Mouse (Mus musculus) right cerebral cortex, postnatal 36 days (tissue): Measurements from ENCODE around the gene Adcy3.

ENCODE experiments used
- DNase-seq, 2 experiments: peaks; one replicate each; pipeline ENCODE4 v3.0.0; 2022; ENCODE audit warnings: low spot score in 2 of 2, mixed read lengths in 1 of 2

The Adcy3 gene

GRCm38 (mm10) chr12:4132941-4133846, at the start of gene Adcy3:
Gene Adcy3, plus strand, starts transcription at chr12:4133103.
- peak; percentile 58 to 60 for DNase-seq

- DNase-seq: no peak
Observed at GRCm38 (mm10) chr12:4083441-4083840, 49.5 kb upstream of the Adcy3 start.

- peak; percentile 30 to 47 for DNase-seq
Observed at GRCm38 (mm10) chr12:4107383-4107782, 25.5 kb upstream of the Adcy3 start.

DNA sequence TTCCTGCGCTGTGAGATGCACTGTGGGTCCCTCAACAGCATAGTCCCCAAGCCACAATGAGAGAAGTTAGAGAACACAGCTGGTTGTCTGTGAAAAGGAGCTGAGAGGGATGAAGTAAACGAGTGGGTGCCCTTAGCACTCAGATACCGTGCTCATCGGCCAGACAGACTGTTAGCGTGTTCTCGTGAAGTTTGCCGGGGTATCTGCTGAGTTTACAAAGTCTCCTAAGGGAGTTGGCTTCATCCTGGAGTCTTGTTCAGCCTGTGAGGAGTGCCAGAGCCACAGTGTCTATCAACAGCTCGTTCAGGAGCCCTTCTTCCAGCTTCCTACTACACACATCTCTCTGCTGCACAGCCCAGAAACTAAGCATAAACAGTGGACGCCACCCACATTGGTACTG, 16.8 kb upstream of the Adcy3 start:
- no peak for DNase-seq

DNA sequence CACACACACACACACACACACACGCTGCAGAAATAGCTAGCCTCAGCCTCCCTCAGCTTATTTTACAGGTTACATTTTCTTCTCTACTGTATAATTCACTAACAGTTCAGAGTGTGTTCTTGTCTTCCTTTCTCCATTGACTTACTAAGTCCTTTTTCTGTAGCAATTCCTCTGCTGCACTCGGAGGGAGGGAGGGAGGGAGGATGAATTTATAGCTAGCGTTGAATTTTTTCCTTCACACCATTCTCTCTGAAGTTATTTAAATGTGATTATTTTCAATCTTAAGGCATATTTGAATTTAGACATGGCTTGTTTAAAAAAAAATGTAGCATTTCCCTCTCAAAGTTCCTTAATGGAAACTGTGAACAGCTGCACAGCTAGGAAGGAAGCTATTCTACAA, 15.8 kb upstream of the Adcy3 start:
- no peak for DNase-seq

DNA sequence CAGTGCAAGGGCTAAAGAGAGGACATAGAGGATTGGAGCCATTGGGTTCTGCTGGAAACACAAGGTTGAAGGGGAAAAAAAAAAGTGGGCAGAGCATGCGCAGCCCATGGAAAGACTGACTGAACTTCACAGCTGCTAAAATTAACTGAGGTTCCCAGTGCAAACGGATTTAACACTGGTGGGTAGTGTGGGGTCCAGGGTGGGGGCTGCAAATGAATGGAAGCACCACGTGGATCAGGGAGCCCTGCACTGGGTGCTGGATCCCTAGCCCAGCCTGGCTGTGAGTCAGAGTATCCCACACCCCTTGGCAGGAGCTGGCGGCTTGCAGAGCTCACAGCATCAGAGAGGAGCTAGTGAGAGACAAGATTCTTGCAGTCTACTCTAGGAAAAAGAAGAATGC, 15.3 kb upstream of the Adcy3 start:
- DNase-seq: peak; percentile 73 to 85

DNA sequence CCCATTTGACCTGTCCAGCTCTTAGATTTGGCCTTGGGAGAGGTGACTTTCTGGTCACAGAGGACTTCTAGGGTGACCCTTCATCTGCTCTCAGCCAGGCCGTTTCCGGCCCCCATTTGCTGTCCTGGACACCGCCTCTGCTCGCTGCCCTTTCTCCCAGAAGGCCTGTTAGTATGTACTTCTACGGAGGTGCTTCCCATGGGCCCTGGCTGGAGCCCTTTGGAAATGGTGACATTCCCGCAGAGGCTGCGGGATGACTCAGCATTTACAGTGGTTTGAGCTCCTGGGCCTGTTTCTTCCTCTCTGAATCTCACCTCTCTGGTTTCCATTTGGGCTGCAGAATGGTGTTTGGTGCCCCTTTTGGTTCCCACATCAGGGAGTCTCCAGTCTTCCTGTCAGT, 5.6 kb upstream of the Adcy3 start:
- DNase-seq: no peak

GRCm38 (mm10) chr12:4133847-4134212, 927 bp downstream of the Adcy3 start:
- no peak for DNase-seq

GRCm38 (mm10) chr12:4143179-4143578, 10.3 kb downstream of the Adcy3 start:
- no peak for DNase-seq

DNA sequence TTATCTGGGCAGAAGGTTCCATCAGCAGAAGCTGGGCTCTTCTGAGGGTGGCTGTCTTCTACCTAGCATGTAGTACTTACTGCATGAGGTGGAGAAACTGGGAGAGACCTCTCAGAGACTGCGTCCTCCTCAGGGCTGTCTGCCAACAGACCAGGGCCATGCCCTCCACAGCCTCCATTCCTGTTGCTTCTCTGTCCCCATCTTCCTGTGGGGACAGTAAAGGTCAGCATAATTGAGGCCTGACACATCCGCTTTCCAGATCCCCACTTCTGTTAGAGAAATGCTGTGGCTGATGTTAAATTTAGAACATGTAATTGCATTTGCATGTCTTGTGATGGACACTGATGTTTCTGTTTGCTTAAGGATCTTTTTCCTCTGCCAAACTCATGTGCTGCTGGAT, 18.0 kb downstream of the Adcy3 start:
- no peak for DNase-seq

- DNase-seq: no peak
Observed at GRCm38 (mm10) chr12:4151969-4152368, 19.1 kb downstream of the Adcy3 start.

- DNase-seq: no peak
Observed at GRCm38 (mm10) chr12:4157466-4157865, 24.6 kb downstream of the Adcy3 start.

DNA sequence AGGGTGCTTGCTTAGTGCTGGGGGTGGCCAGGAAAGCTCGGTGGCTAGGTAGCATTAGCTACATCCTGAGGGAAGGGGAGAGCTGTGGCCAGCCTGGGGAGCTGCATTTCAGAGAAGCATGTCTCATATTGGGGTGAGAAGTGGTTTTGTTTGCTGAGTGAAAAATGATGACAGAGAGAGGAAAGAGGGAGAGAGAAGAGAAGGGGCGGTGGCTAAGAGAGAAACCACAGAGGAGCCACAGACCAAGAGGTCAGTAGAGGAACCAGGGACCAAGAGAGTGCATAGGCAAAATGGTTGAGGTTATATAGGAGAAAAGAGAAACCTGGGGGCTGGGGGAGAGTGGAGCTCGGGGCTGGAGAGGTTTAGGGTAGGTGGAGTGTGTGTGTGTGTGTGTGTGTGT, 25.3 kb downstream of the Adcy3 start:
- no peak for DNase-seq

DNA sequence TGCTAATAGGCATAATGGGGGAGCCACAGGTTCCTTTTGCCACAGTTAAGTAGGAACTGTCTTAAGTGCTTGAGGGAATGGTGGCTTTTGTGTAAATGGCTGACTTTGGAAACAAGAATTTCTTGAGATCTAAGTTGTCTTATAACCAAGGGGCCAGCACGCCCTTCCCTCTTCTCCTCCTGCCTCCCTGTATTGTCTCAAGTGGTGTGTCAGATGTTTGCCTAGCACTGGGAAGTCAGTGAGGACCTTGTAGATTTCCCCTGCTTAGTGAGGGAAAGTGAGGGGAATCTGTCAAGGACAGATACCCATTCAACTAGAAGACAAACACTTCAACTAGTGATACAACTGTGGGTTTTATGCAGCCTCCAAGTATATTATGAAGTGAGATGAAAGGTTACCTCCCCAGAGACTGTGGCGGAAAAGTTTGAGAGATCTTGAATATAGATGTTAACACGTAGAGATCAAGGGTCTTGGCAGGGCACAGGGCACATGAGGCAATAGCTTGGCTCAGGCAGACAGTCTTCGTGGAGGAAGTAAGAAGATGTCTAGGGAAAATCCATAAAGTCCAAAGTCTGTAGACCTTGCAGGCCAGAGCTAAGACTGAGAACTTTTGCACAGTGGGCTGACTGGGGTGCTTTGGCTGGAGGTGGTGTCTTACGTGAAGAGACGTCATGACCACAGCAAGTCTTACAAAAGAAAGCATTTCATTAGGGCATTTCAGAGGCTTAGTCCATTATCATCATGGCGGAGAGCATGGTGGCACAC, 26.1 kb downstream of the Adcy3 start:
- no peak for DNase-seq

- no peak for DNase-seq
Observed at GRCm38 (mm10) chr12:4160322-4160721, 27.4 kb downstream of the Adcy3 start.

DNA sequence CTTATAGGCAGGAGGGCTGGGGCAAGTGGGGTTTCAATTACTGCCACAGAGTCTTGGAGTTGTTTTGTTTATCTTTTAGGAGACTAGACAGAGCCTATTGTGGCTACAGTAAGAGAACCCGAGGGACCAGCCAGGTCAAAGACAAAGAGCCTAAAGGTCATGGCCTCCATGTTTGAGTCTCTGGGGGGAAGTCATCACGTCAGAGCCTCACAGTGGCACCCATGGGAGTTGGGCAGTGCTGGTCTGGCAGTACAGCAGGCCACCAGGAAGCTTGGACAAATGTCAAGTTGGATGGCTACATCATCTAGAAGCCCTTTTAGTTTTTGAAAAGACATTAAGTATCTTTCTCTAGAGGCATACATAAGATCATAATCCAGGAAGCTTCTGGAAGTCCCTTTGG, 30.0 kb downstream of the Adcy3 start:
- no peak for DNase-seq

- DNase-seq: no peak
Observed at GRCm38 (mm10) chr12:4166970-4167369, 34.1 kb downstream of the Adcy3 start.

- DNase-seq: no peak
Observed at GRCm38 (mm10) chr12:4169058-4169457, 36.2 kb downstream of the Adcy3 start.

DNA sequence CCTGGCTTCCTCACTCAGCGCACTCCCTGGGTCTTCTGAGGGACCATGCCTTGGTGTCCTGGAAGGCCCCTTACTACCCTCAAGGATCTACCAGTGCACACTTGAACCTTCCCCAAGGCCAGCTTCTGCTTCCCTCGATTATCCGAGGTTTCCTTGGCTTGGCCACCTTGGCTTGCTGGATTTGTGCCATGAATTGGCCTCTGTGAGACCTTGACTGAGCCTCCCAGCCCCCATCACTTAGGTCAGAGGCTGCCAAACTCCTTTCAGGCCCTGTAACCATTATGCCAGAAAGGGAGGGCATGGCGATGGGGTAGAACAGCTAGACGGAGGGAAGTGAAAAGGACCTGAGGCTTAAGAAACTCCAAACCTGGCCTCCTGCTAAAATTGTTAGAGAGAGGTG, 36.7 kb downstream of the Adcy3 start:
- DNase-seq: no peak

- no peak for DNase-seq
Observed at GRCm38 (mm10) chr12:4173108-4173790, 40.3 kb downstream of the Adcy3 start.

GRCm38 (mm10) chr12:4178839-4179238, 45.9 kb downstream of the Adcy3 start:
- no peak for DNase-seq

GRCm38 (mm10) chr12:4179671-4180233, 46.8 kb downstream of the Adcy3 start:
- no peak for DNase-seq
